ENCODE assay signal across 14 mouse cellular contexts in genomic region chr4:62103366-62103765, GRCm38 (mm10). TPM values are rescaled to one million over a fixed set of nuclear protein-coding genes. Genes with fewer than 3 reads are reported as not detected.
DNase-seq lines count a peak whose midpoint lies in the region; ATAC-seq and TF ChIP-seq lines count a peak whose summit lies in the region.
"Not testable (repeated sequence)": the region's sequence is repeated elsewhere in the genome, so short reads cannot be mapped to it uniquely, and the experiment has no call there.
"Had no signal": no experiment of that assay in that cellular context is flagged by ENCODE, and none has a peak within 500 bp of the region (broad histone marks: within the 10 kb centered on the region; RNA-seq: fewer than 3 reads in every experiment).

No protein-coding gene starts in this region.

- not testable (repeated sequence) for H3K9ac ChIP-seq in MEL (ENCODE audit: control insufficient read depth, low read depth, low read length, poor library complexity, severe bottlenecking); forebrain, embryonic 14.5 days (ENCODE audit: low read length); liver, embryonic 14.5 days (replicated peaks)

- not testable (repeated sequence) for TF ChIP-seq POLR2A in MEL (IDR thresholded peaks at IDR 0.05; ENCODE audit: control insufficient read depth in 1 of 2, insufficient read depth in 1 of 2, low read depth in 1 of 2, low read length in 2 of 2, poor library complexity in 1 of 2)

- H3K4me1 ChIP-seq in MEL (ENCODE audit: control insufficient read depth in 1 of 2, insufficient read depth in 2 of 2, low read length in 2 of 2); forebrain, embryonic 14.5 days (ENCODE audit: control insufficient read depth, insufficient read depth, low read length); liver, embryonic 14.5 days (replicated peaks; ENCODE audit: control insufficient read depth in 2 of 2, insufficient read depth in 2 of 2, low read length in 1 of 2): not testable (repeated sequence)

- peak; percentile 26 for DNase-seq in MEL (ENCODE audit: low read depth, low spot score)
- DNase-seq in cerebellum, adult 18-20 months: peak; percentile 3 to 5
- peak; percentile 27 for DNase-seq in forebrain, embryonic 14.5 days (ENCODE audit: low spot score)
- DNase-seq in hindlimb bud, embryonic 11.5 days (ENCODE audit: extremely low spot score, low read depth, low spot score): peak; percentile 18
- DNase-seq in layer of hippocampus, adult 2 months (ENCODE audit: low spot score in 2 of 2): peak in 1 of 2 experiments; percentile 23
- not testable (repeated sequence) for DNase-seq in liver, embryonic 14.5 days (ENCODE audit: low read depth in 3 of 3, low spot score in 3 of 3)
- peak; percentile 15 for DNase-seq in neural tube, embryonic 10.5 days (ENCODE audit: extremely low spot score, low spot score)
- peak; percentile 24 for DNase-seq in thymus, postnatal 4 days

- not testable (repeated sequence) for ATAC-seq in forebrain, embryonic 14.5 days; liver, embryonic 14.5 days (ENCODE audit: insufficient read depth)

- not testable (repeated sequence) for TF ChIP-seq EP300 in MEL (IDR thresholded peaks at IDR 0.05; ENCODE audit: low read depth in 1 of 2, low read length in 2 of 2); liver, embryonic 14.5 days (IDR thresholded peaks at IDR 0.05; ENCODE audit: low read depth)

- not testable (repeated sequence) for H3K27me3 ChIP-seq in MEL (ENCODE audit: control insufficient read depth in 1 of 2, insufficient read depth in 2 of 2, low read length in 2 of 2); forebrain, embryonic 14.5 days (replicated peaks; ENCODE audit: control insufficient read depth, insufficient read depth, low read length); liver, embryonic 14.5 days (ENCODE audit: control insufficient read depth, insufficient read depth, low read length)

- H3K9me3 ChIP-seq in MEL (replicated peaks; ENCODE audit: insufficient read depth, low read length); forebrain, embryonic 14.5 days (replicated peaks; ENCODE audit: control insufficient read depth, low read length); liver, embryonic 14.5 days (ENCODE audit: control insufficient read depth, low read length): not testable (repeated sequence)

- not testable (repeated sequence) for H3K4me3 ChIP-seq in MEL (ENCODE audit: control insufficient read depth in 1 of 2, insufficient read depth in 1 of 2, low read depth in 2 of 2, low read length in 2 of 2); forebrain, embryonic 14.5 days (ENCODE audit: low read depth, low read length); layer of hippocampus, adult 2 months; liver, embryonic 14.5 days (ENCODE audit: insufficient read depth in 1 of 2, low read depth in 2 of 2, low read length in 2 of 2)

- not testable (repeated sequence) for H3K36me3 ChIP-seq in MEL (ENCODE audit: control insufficient read depth in 1 of 2, insufficient read depth in 2 of 2, low read length in 2 of 2); forebrain, embryonic 14.5 days (ENCODE audit: control insufficient read depth, insufficient read depth, low read length); liver, embryonic 14.5 days (replicated peaks; ENCODE audit: control insufficient read depth, insufficient read depth, low read depth)

- H3K4me2 ChIP-seq in forebrain, embryonic 14.5 days (ENCODE audit: low read length); liver, embryonic 14.5 days (ENCODE audit: low read depth): not testable (repeated sequence)

- 79% methylated on average over 2 of the region's 2 CpGs for WGBS in forebrain, embryonic 14.5 days
- WGBS in liver, embryonic 14.5 days (ENCODE audit: insufficient replicate concordance): 50% methylated on average over 1 of the region's 2 CpGs

- TF ChIP-seq RAD21 in MEL (IDR thresholded peaks at IDR 0.05; ENCODE audit: low read depth, low read length): peak; percentile 44

- H3K27ac ChIP-seq in MEL (ENCODE audit: control insufficient read depth, low read depth, low read length); forebrain, embryonic 14.5 days (ENCODE audit: low read depth, low read length); layer of hippocampus, adult 2 months; liver, embryonic 14.5 days: not testable (repeated sequence)

- TF ChIP-seq CTCF in MEL (IDR thresholded peaks at IDR 0.05 in 2 of 3, conservative IDR thresholded peaks at IDR 0.05 in 1 of 3; ENCODE audit: control insufficient read depth in 1 of 3, insufficient read depth in 1 of 3, low read depth in 2 of 3, low read length in 3 of 3, poor library complexity in 1 of 3, severe bottlenecking in 1 of 3): peak; percentile 53 to 62 (median 55)
- peak; percentile 81 for TF ChIP-seq CTCF in layer of hippocampus, adult 2 months (conservative IDR thresholded peaks at IDR 0.05)
- TF ChIP-seq CTCF in liver, embryonic 14.5 days (IDR thresholded peaks at IDR 0.05; ENCODE audit: low read depth): peak; percentile 59

- H3K79me2 ChIP-seq in MEL (ENCODE audit: control insufficient read depth, insufficient read depth, low read length, poor library complexity): not testable (repeated sequence)

TF ChIP-seq in MEL, 35 proteins besides CTCF, POLR2A, EP300 and RAD21:
- peak; percentile 32; the same call in 1 of the 2 replicates for TF ChIP-seq SMC3 (IDR thresholded peaks at IDR 0.05; ENCODE audit: low read depth, low read length)

RNA-seq across cellular contexts. Expression of gene Mup3, which starts 16.2 kb away (rescaled TPM):
- not detected in 2 replicates for total RNA-seq in MEL (2012; rRNA removed)
- polyA plus RNA-seq in MEL (2012; ENCODE audit: insufficient read depth in 1 of 2, insufficient read length in 2 of 2, low read depth in 1 of 2, low replicate concordance in 2 of 2, missing spikeins in 1 of 2): not detected
- polyA plus RNA-seq in forebrain, embryonic 14.5 days (2014; fragmentation: Nextera tagmentation; extraction: Ambion mirVana): not detected in 2 replicates
- not detected for total RNA-seq in layer of hippocampus, adult 2 months (2021)
- not detected in 2 replicates for polyA plus RNA-seq in liver, embryonic 14.5 days (2012; rRNA removed)
- polyA plus RNA-seq in liver, embryonic 14.5 days (2014; fragmentation: Nextera tagmentation; extraction: Ambion mirVana): not detected in 2 replicates
- total RNA-seq: gastrocnemius, adult 8-10 months had no signal
- polyA plus RNA-seq: heart, embryonic 14.5 days; inflammation-experienced regulatory T-cells, adult 6 months; liver, embryonic 13.5 days; midbrain, embryonic 11.5 days; neural tube, embryonic 12.5 days had no signal

RNA-seq across cellular contexts. Expression of gene Mup21, which starts 47.3 kb away (rescaled TPM):
- total RNA-seq in MEL (2012; rRNA removed): not detected in 2 replicates
- polyA plus RNA-seq in MEL (2012; ENCODE audit: insufficient read depth in 1 of 2, insufficient read length in 2 of 2, low read depth in 1 of 2, low replicate concordance in 2 of 2, missing spikeins in 1 of 2): not detected
- not detected in 2 replicates for polyA plus RNA-seq in forebrain, embryonic 14.5 days (2014; fragmentation: Nextera tagmentation; extraction: Ambion mirVana)
- not detected for total RNA-seq in layer of hippocampus, adult 2 months (2021)
- polyA plus RNA-seq in liver, embryonic 14.5 days (2012; rRNA removed): 0.06 TPM in 1 of 2 replicates, not detected in the other
- not detected in 2 replicates for polyA plus RNA-seq in liver, embryonic 14.5 days (2014; fragmentation: Nextera tagmentation; extraction: Ambion mirVana)
- total RNA-seq: gastrocnemius, adult 8-10 months had no signal
- polyA plus RNA-seq: heart, embryonic 14.5 days; inflammation-experienced regulatory T-cells, adult 6 months; liver, embryonic 13.5 days; midbrain, embryonic 11.5 days; neural tube, embryonic 12.5 days had no signal

RNA-seq across cellular contexts. Expression of gene Mup20, which starts 49.4 kb away (rescaled TPM):
- total RNA-seq in MEL (2012; rRNA removed): not detected in 2 replicates
- not detected for polyA plus RNA-seq in MEL (2012; ENCODE audit: insufficient read depth in 1 of 2, insufficient read length in 2 of 2, low read depth in 1 of 2, low replicate concordance in 2 of 2, missing spikeins in 1 of 2)
- polyA plus RNA-seq in forebrain, embryonic 14.5 days (2014; fragmentation: Nextera tagmentation; extraction: Ambion mirVana): not detected in 2 replicates
- not detected for total RNA-seq in layer of hippocampus, adult 2 months (2021)
- not detected in 2 replicates for polyA plus RNA-seq in liver, embryonic 14.5 days (2012; rRNA removed)
- not detected in 2 replicates for polyA plus RNA-seq in liver, embryonic 14.5 days (2014; fragmentation: Nextera tagmentation; extraction: Ambion mirVana)
- total RNA-seq: gastrocnemius, adult 8-10 months had no signal
- polyA plus RNA-seq: heart, embryonic 14.5 days; inflammation-experienced regulatory T-cells, adult 6 months; liver, embryonic 13.5 days; midbrain, embryonic 11.5 days; neural tube, embryonic 12.5 days had no signal
